Mouse (Mus musculus) small intestine, adult 2 months (tissue): ENCODE results near the gene Cct5. TPM values are rescaled to one million over a fixed set of nuclear protein-coding genes. Genes with fewer than 3 reads are reported as not detected.

ENCODE experiments used
- H3K27ac ChIP-seq: fragments of 200-500 bp; 2 replicates; pipeline ENCODE4 v1.5.1; 2012; ENCODE audit warnings: low read depth, low read length, control low read depth, inconsistent platforms; ENCODE audit not compliant: insufficient read depth
- H3K27me3 ChIP-seq: fragments of 200-500 bp; 2 replicates; pipeline ENCODE4 v1.6.1; 2012; ENCODE audit warnings: mild to moderate bottlenecking, moderate library complexity, low read length, inconsistent platforms; ENCODE audit not compliant: control insufficient read depth, insufficient read depth
- H3K36me3 ChIP-seq: fragments of 200-500 bp; 2 replicates; pipeline ENCODE4 v1.6.1; 2012; ENCODE audit warnings: mild to moderate bottlenecking, low read length, control low read depth, inconsistent platforms; ENCODE audit not compliant: control insufficient read depth, insufficient read depth
- H3K4me1 ChIP-seq: fragments of 200-500 bp; 2 replicates; pipeline ENCODE4 v1.6.1; 2012; ENCODE audit warnings: low read length, inconsistent platforms, mixed read lengths; ENCODE audit not compliant: control insufficient read depth, insufficient read depth, insufficient read length
- H3K4me3 ChIP-seq: fragments of 200-500 bp; 2 replicates; pipeline ENCODE4 v1.5.1; 2012; ENCODE audit warnings: low read depth, mild to moderate bottlenecking, control low read depth, inconsistent platforms, low read length, moderate library complexity
- CTCF ChIP-seq: fragments of 200-500 bp; IDR thresholded peaks from 2 replicates; pipeline ENCODE4 v1.5.1; 2012; ENCODE audit warnings: low read depth, mild to moderate bottlenecking, control low read depth, inconsistent platforms, low read length, moderate library complexity, mixed read lengths; ENCODE audit not compliant: insufficient replicate concordance, insufficient read length; ENCODE audit errors: extremely low read depth
- POLR2A ChIP-seq: fragments of 200-500 bp; IDR thresholded peaks from 2 replicates; pipeline ENCODE4 v1.6.1; 2012; ENCODE audit warnings: low read depth, mild to moderate bottlenecking, control low read depth, inconsistent platforms, low read length, moderate library complexity
- WGBS: fragments of 180-500 bp; shearing (Covaris S2); methylation state at CpG from one replicate; pipeline ENCODE4 v1.1.7; 2018; 5-methylcytosine and 5-hydroxymethylcytosine counted together
- polyA plus RNA-seq: library from polyadenylated mRNA; depleted of rRNA; stranded (reverse); fragments of >200 nt; gene quantifications from 2 replicates; pipeline ENCODE4 v1.2.3, GENCODE M21; 2012

Gene Cct5
- polyA plus RNA-seq, 1 experiment: 38.8 TPM

DNA sequence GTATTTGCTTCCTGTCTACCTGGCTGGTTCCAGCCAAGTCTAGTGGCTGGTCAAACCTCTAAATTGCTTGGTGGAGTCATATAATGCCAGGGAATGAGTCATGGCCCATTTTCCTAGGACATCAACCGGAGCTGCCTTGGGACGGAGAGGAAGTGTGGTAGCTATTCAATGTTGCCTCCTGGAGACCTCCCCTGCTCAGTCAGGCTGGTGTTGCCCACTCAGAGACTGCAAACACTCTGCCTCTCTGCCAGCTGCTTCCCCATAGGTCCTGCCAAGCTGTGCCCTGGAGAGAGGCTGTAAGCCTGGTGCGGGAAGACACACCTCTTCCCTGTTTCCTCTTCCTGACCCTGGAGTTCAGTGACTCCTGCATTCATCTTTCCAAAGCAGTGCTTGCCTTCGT lies 30.9 kb upstream of the Cct5 start:
- no peaks in the 10 kb centered on the region for H3K4me1 ChIP-seq
- H3K27ac ChIP-seq: no peak overlapping the region
- H3K4me3 ChIP-seq: no peak overlapping the region
- WGBS: 38% methylated on average over 4 of the region's 4 CpGs
- no peaks in the 10 kb centered on the region for H3K36me3 ChIP-seq
- H3K27me3 ChIP-seq: no peaks in the 10 kb centered on the region
- TF ChIP-seq CTCF (no peak), POLR2A (no peak)

DNA sequence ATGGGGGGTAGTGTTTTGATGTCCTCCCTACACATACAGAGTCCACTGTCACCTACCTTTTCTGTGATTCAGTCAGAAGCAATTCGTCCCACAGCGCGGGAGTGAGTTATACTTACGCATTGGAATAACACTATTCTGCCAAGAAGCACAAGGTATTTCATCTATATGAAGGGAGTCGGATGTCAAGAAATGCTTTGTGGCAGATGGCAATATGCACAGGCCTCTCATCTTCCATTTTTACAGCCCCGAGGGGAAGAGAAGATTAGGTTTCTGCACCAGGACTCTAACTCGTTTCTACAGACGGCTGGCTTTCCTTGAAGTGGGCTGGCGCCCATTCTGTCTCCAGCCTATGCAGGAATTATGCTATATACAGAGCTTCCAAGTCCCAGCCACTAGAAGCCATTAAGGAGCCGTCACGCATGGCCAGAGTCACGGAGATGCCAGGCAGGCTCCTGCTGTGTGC lies 29.8 kb upstream of the Cct5 start:
- Histone ChIP-seq H3K27ac (no peak overlapping the region), H3K27me3 (no peaks in the 10 kb centered on the region), H3K36me3 (no peaks in the 10 kb centered on the region), H3K4me3 (no peak overlapping the region), H3K4me1 (no peaks in the 10 kb centered on the region)
- TF ChIP-seq CTCF (no peak), POLR2A (no peak)
- 60% methylated on average over 12 of the region's 12 CpGs for WGBS

DNA sequence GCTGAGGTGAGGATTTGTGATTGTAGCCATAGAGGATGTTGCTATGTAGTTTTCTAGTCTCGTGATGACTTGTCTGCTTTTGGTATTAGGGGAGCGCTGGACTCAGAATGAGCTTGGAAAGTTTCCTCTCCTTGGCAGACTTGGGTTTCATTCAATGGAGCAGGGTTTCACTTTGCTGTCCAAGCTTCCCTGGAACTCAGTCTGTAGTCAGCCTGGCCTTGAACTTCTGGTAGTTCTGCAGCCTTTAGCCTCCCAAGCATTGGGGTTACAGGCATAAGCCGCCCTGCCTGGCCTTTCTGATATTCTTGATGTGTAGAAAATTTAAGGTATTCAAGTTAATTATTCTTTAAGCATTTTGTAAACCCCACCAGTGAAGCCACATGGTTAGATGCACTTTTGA lies 28.0 kb upstream of the Cct5 start:
- no peaks in the 10 kb centered on the region for H3K27me3 ChIP-seq
- no peak for TF ChIP-seq CTCF
- no peak for TF ChIP-seq POLR2A
- H3K4me3 ChIP-seq: no peak overlapping the region
- WGBS: 93% methylated on average over 3 of the region's 3 CpGs
- H3K36me3 ChIP-seq: no peaks in the 10 kb centered on the region
- no peaks in the 10 kb centered on the region for H3K4me1 ChIP-seq
- no peak overlapping the region for H3K27ac ChIP-seq

DNA sequence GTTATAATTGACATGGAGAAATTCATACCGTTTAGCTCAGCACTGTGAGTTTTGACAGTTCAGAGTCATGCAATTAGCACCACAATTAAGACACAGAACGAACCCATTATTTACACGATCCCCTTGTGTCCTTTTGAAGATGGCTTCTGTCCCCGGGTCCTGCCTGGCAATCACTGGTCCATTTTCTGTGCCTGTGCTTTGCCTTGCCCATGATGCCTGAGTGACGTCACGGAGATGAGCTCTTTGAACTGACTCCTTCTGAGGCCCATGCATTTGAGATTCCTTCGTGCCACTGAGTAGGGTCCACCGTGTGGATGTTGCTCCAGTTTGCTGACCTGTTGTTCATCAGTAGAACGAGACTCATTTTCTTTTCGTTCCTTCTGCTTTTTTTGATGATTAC lies 26.6 kb upstream of the Cct5 start:
- no peak for TF ChIP-seq POLR2A
- TF ChIP-seq CTCF: no peak
- Histone ChIP-seq H3K27me3 (no peaks in the 10 kb centered on the region), H3K27ac (no peak overlapping the region), H3K4me1 (no peaks in the 10 kb centered on the region), H3K36me3 (0 out of 2 replicates have a peak, but pooled peaks cover 4% of the 10 kb centered on the region), H3K4me3 (no peak overlapping the region)
- 82% methylated on average over 10 of the region's 10 CpGs for WGBS

DNA sequence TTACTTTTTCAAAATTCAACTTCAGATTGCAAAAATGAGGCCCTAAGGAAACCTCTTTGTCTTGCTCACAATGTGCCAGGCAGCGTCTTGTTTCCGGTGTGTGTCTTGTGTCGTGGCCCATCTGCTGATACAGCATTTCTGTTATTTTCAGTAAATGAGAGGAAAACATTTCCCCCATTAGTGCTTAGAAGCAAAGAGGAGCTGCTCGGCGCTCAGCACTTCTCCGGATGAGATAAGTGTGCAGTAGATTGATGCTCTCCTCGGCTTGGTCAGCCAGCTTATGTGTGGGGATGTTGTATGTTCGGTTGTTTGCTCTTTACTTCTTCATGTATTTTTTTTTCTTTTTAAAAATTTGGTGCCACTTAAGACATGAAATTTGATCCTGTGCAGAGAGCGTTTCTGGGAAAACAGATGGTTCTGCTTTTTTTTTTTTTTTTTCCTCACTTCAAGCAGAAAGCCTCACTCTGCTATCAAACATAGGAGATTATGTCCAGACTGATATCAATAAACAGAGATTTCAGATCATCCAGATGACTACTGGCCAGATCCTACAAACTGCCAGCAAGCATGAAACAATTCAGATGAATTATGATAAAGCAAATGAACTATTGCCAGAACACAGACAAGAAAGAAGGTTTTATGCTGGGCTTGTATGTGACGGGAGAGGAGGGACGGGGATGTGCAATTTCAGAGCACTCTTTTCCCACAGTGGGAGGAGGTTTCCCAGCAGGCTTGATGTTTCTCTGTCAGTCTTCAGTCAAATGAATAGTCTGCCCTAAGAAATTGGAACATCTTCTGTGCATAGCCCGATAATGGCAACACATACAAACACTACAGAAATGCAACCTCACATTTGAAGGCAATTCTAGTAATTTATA lies 25.9 kb upstream of the Cct5 start:
- no peaks in the 10 kb centered on the region for H3K27me3 ChIP-seq
- no peak overlapping the region for H3K4me3 ChIP-seq
- TF ChIP-seq CTCF (no peak), POLR2A (no peak)
- 0 out of 2 replicates have a peak, but pooled peaks cover 6% of the 10 kb centered on the region for H3K36me3 ChIP-seq
- WGBS: 68% methylated on average over 12 of the region's 12 CpGs
- no peak overlapping the region for H3K27ac ChIP-seq
- H3K4me1 ChIP-seq: no peaks in the 10 kb centered on the region

DNA sequence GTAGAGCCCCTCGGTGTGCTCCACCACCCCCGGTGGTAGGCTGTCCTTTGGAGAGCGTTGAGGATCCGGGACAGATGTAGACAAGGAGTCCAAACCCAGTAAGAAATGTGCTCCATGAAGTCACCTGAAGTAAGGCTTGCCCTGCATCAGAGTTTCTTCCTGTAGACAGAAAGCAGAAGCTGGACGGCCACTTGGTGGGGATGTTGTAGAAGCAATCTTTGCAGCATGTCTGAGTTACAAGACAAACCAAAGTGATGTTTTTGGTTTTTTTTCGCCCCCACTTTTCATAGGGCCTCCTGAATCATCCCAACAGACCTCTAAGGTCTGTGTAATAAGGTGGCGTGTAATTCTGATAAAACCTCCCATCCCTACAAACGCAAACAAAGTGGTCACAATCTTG lies 17.9 kb upstream of the Cct5 start:
- peaks cover 26% of the 10 kb centered on the region for H3K36me3 ChIP-seq
- H3K4me1 ChIP-seq: no peaks in the 10 kb centered on the region
- 96% methylated on average over 8 of the region's 8 CpGs for WGBS
- no peak overlapping the region for H3K27ac ChIP-seq
- no peak overlapping the region for H3K4me3 ChIP-seq
- H3K27me3 ChIP-seq: no peaks in the 10 kb centered on the region
- TF ChIP-seq POLR2A (no peak), CTCF (no peak)

DNA sequence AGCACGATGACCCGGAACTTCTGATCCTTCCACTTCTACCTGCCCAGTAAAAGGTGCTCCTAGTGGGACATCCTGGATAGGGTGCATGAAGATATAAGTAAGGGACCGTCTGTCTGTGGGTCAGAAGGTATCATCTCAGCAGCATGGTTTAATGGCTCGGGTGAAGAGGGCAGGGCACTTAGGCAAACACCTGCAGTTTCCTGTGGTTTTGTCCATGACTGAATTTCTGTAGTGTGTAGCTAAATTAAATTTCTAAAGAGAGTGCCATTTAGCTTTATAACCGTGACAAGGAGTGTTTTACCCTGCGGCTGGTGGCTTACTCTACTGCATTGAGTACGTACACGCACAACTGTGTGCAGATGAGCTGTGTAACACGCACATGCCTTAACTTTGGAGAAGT lies 15.7 kb upstream of the Cct5 start:
- 92% methylated on average over 9 of the region's 9 CpGs for WGBS
- no peak overlapping the region for H3K4me3 ChIP-seq
- peaks cover 20% of the 10 kb centered on the region for H3K36me3 ChIP-seq
- H3K4me1 ChIP-seq: no peaks in the 10 kb centered on the region
- no peaks in the 10 kb centered on the region for H3K27me3 ChIP-seq
- no peak overlapping the region for H3K27ac ChIP-seq
- no peak for TF ChIP-seq CTCF
- no peak for TF ChIP-seq POLR2A
